Mouse (Mus musculus) kidney, adult 18-20 months (tissue): ENCODE results near the gene Gsta1.
A peak's percentile ranks its signal among the peaks of the same experiment; 100 is the strongest.
"Not testable (repeated sequence)": the region's sequence is repeated elsewhere in the genome, so short reads cannot be mapped to it uniquely, and the experiment has no call there.

Experiments
- DNase-seq: peaks from one replicate; pipeline ENCODE4 v3.0.0; 2021

The Gsta1 gene

GRCm38 (mm10) chr9:78255683-78256470 is 25.4 kb downstream of the Gsta1 start:
- DNase-seq, result peak; percentile 51

- DNase-seq, result not testable (repeated sequence)
Measured at GRCm38 (mm10) chr9:78256914-78257313, 26.5 kb downstream of the Gsta1 start, which contains the start of gene Gm3776. Gene Gm3776 (plus strand): TSS chr9:78257129.

- DNase-seq, result peak; percentile 59
Measured at GRCm38 (mm10) chr9:78259688-78260087, 29.2 kb downstream of the Gsta1 start.

GRCm38 (mm10) chr9:78270945-78271344 is 40.5 kb downstream of the Gsta1 start:
- DNase-seq, result not testable (repeated sequence)

- DNase-seq, result peak; percentile 59
Measured at GRCm38 (mm10) chr9:78282002-78282711, 51.7 kb downstream of the Gsta1 start.

- not testable (repeated sequence) for DNase-seq
Measured at GRCm38 (mm10) chr9:78289063-78289462, 58.6 kb downstream of the Gsta1 start.

- not testable (repeated sequence) for DNase-seq
Measured at GRCm38 (mm10) chr9:78289723-78290122, 59.3 kb downstream of the Gsta1 start, which contains the start of gene Gm10639. Gene Gm10639 (plus strand): TSS chr9:78289923.
